Mouse (Mus musculus) G1E (cell line): Measurements from ENCODE around the gene Ulk4. TPM values are rescaled to one million over a fixed set of nuclear protein-coding genes. Genes with fewer than 3 reads are reported as not detected.
A peak's percentile ranks its signal among the peaks of the same experiment; 100 is the strongest.

Experiments
- ATAC-seq: 2 replicates; pipeline ENCODE4 v1.8.0; 2016; ENCODE audit warnings: mild to moderate bottlenecking; ENCODE audit not compliant: insufficient number of reproducible peaks, poor library complexity, low FRiP score, severe bottlenecking; ENCODE audit errors: extremely low read depth
- DNase-seq: peaks from one replicate; pipeline ENCODE4 v3.0.0; 2012; ENCODE audit warnings: low spot score
- H3K27me3 ChIP-seq: 2 replicates; pipeline ENCODE4 v1.6.1; 2012; ENCODE audit warnings: mild to moderate bottlenecking, low read length, inconsistent platforms; ENCODE audit not compliant: insufficient read depth
- H3K36me3 ChIP-seq: replicated peaks from 2 replicates; pipeline ENCODE3; 2012; ENCODE audit warnings: mild to moderate bottlenecking, inconsistent platforms
- H3K4me1 ChIP-seq: 2 replicates; pipeline ENCODE4 v1.6.1; 2012; ENCODE audit warnings: low read depth, low read length, inconsistent platforms, mixed read lengths; ENCODE audit not compliant: insufficient read depth
- H3K4me3 ChIP-seq: 2 replicates; pipeline ENCODE4 v1.5.1; 2012; ENCODE audit warnings: low read depth, mild to moderate bottlenecking, inconsistent platforms, low read length, moderate library complexity, mixed read lengths
- H3K9me3 ChIP-seq: replicated peaks from 2 replicates; pipeline ENCODE4 v1.6.1; 2012; ENCODE audit warnings: inconsistent platforms
- CTCF ChIP-seq: IDR thresholded peaks from 2 replicates; pipeline ENCODE4 v1.5.1; 2012; ENCODE audit warnings: low read depth, low read length, inconsistent platforms, mixed read lengths
- GATA1 ChIP-seq: IDR thresholded peaks from 2 replicates; pipeline ENCODE4 v1.6.1; 2012; ENCODE audit warnings: borderline replicate concordance, low read length, inconsistent platforms, mixed read lengths
- GATA2 ChIP-seq: IDR thresholded peaks from 2 replicates; pipeline ENCODE4 v1.6.1; 2012; ENCODE audit warnings: low read depth, low read length, inconsistent platforms, borderline replicate concordance
- POLR2AphosphoS5 ChIP-seq: IDR thresholded peaks from 2 replicates; pipeline ENCODE4 v1.6.1; 2012; ENCODE audit warnings: low read depth, low read length, inconsistent platforms; ENCODE audit not compliant: insufficient replicate concordance
- TAL1 ChIP-seq: conservative IDR thresholded peaks from 2 replicates; pipeline ENCODE4 v1.6.1; 2012; ENCODE audit warnings: low read depth, low read length, inconsistent platforms, mixed read lengths
- polyA plus RNA-seq: library from polyadenylated mRNA; stranded (reverse); fragments of >175 nt; gene quantifications from 2 replicates; pipeline ENCODE4 v1.2.3, GENCODE M21; 2012
- total RNA-seq, 2 experiments: library from RNA; stranded (forward) in 1 of 2; stranded (reverse) in 1 of 2; fragments of 200-1000 nt in 1 of 2; fragments of >200 nt in 1 of 2; fragmentation: Nextera tagmentation in 1 of 2; gene quantifications; 2 replicates each; pipeline ENCODE4 v1.2.3; 2014 to 2017

Gene Ulk4
- total and polyA plus RNA-seq, 3 experiments, result 0.52 to 3.2 (median 1.6) TPM

DNA sequence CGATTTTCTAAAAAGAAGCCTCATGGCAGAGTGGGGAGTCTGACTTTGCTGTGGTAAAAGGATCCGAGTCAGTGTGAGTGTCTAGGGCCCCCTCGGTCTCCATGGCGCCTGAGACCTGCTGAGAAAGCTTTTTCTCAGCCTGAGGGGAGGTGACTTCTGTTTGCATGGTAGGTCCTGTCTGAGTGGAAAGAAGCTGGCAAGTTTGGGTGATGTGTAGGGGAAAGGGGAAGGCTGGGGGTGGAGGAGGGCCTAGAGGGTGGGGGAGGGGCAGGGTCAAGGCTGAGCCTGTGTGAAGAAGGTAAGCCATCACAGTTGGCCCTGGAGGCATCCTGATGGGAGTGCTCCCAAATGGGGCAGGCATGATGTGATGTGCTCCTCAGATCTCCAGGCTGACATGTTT is 32.3 kb upstream of the Ulk4 start:
- Histone ChIP-seq H3K4me3 (no peak overlapping the region), H3K36me3 (peaks cover 53% of the 10 kb centered on the region), H3K9me3 (no peaks in the 10 kb centered on the region), H3K27me3 (no peaks in the 10 kb centered on the region), H3K4me1 (peaks cover 34% of the 10 kb centered on the region)
- TF ChIP-seq GATA2, result no peak
- no peak for TF ChIP-seq CTCF
- no peak for TF ChIP-seq POLR2AphosphoS5
- TF ChIP-seq GATA1, result no peak
- TF ChIP-seq TAL1, result no peak
- no peak for DNase-seq
- ATAC-seq, result no peak

DNA sequence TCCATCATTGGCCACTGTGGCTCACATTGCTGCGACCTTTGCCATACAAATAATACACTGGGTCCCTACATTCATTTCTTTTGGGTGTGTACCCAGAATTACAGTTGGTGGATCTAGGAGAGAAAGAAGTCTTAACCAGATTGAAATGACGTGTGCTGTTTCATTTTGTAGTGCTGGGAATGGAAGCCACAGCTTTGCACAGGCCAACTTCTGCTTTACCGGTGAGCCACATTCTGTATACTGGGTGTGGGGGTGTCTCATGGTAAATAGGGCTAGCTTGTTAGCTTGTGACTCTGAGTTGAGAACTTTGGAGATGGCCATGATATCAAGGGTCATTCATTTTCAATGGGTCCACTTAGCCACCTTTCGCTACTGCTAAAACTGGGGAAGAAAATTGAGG is 28.5 kb upstream of the Ulk4 start:
- no peaks in the 10 kb centered on the region for H3K9me3 ChIP-seq
- H3K27me3 ChIP-seq, result no peaks in the 10 kb centered on the region
- peaks cover 69% of the 10 kb centered on the region for H3K36me3 ChIP-seq
- no peak for DNase-seq
- H3K4me1 ChIP-seq, result peaks cover 31% of the 10 kb centered on the region
- no peak overlapping the region for H3K4me3 ChIP-seq
- no peak for ATAC-seq
- TF ChIP-seq GATA1 (no peak), POLR2AphosphoS5 (no peak), TAL1 (no peak), CTCF (no peak), GATA2 (no peak)

DNA sequence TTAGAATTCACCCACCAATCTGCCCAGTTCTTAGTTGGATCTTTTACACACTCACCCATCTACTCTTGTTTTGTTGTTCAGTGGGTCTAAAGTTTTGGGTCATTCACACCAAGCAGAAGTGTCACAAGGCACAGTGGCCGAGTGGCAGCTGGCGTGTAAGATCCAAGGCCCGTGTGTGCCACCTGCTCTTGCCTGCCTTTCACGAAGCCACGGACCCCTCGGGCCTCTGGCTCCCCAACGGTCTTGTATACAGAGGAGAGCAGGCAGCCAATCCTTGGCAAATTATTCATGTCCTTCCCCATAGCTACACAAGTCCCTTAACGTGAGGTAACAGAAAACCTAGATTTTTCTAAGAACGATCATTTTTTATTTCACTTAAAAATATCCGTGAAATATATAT is 27.5 kb upstream of the Ulk4 start:
- peaks cover 72% of the 10 kb centered on the region for H3K36me3 ChIP-seq
- H3K4me3 ChIP-seq, result no peak overlapping the region
- ATAC-seq (no peak), DNase-seq (no peak)
- H3K4me1 ChIP-seq, result peaks cover 38% of the 10 kb centered on the region
- H3K27me3 ChIP-seq, result no peaks in the 10 kb centered on the region
- no peaks in the 10 kb centered on the region for H3K9me3 ChIP-seq
- TF ChIP-seq TAL1 (no peak), GATA2 (no peak), GATA1 (no peak), POLR2AphosphoS5 (no peak), CTCF (no peak)

DNA sequence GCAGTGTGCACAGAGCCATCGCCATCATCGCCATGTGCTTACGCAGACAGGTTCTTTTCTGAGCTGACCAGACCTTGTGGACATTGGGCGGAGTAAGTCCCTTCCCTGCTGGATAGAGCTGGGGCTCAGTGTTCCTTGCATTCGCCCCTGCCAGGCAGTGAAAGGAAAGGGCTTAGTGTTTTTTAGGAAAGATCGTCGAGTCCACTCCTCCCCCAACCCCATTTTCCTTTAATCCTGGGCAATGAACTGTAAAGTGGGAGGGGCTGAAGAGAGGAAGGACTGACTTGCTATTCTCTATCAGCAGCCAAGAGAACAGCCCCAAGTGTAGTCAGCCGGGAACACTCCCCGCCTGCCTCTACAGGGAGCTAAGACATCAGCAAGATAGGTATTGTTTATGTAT is 26.8 kb upstream of the Ulk4 start:
- ATAC-seq (no peak; the same call in 1 of the 2 replicates), DNase-seq (no peak)
- H3K4me1 ChIP-seq, result peaks cover 39% of the 10 kb centered on the region
- H3K36me3 ChIP-seq, result peaks cover 72% of the 10 kb centered on the region
- no peaks in the 10 kb centered on the region for H3K9me3 ChIP-seq
- H3K4me3 ChIP-seq, result no peak overlapping the region
- H3K27me3 ChIP-seq, result no peaks in the 10 kb centered on the region
- TF ChIP-seq CTCF (no peak), TAL1 (no peak), POLR2AphosphoS5 (no peak), GATA2 (no peak), GATA1 (no peak)

DNA sequence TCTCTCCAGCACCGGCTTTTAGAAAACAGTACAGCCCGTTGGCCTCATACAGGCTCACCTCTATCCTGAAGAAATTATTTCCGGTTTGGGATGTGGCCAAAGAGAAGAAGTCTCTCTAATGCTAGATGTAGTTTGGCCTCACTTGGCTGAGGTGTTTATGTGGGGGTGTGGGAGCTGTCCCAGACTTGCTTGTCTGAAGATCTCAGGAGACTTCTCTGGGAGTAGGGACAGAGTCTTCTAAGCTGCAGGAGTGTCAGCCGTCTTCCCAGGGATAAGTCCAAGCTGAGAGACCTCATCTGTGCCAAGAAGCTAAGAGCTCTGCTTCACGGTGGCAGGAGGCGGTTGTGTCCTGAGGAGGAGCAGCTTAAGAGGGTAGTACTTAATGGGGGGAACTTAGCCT is 26.1 kb upstream of the Ulk4 start:
- Histone ChIP-seq H3K9me3 (no peaks in the 10 kb centered on the region), H3K27me3 (no peaks in the 10 kb centered on the region), H3K4me1 (peaks cover 46% of the 10 kb centered on the region), H3K4me3 (no peak overlapping the region), H3K36me3 (peaks cover 70% of the 10 kb centered on the region)
- no peak for ATAC-seq
- no peak for TF ChIP-seq GATA2
- TF ChIP-seq CTCF, result no peak
- no peak for TF ChIP-seq TAL1
- TF ChIP-seq POLR2AphosphoS5, result no peak
- TF ChIP-seq GATA1, result no peak
- DNase-seq, result no peak

DNA sequence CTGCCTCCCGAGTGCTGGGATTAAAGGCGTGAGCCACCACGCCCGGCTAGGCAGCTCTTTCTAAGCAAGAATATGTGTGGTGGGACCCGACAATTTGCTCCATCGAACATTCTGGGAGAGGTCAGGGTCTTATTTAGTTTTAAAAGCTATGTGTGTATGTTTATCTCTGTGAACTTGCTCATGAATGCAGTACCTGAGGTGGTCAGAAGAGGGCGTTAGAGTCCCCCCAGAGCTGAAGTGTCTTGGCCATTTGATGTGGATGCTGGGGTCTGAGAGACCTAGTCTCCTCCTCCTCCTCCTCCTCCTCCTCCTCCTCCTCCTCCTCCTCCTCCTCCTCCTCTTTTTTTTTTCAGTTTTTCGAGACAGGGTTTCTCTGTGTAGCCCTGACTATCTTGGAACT is 25.5 kb upstream of the Ulk4 start:
- Histone ChIP-seq H3K4me1 (peaks cover 48% of the 10 kb centered on the region), H3K27me3 (no peaks in the 10 kb centered on the region), H3K36me3 (peaks cover 69% of the 10 kb centered on the region), H3K9me3 (no peaks in the 10 kb centered on the region), H3K4me3 (no peak overlapping the region)
- TF ChIP-seq GATA1 (no peak), CTCF (peak; percentile 32; the same call in 1 of the 2 replicates)
- DNase-seq, result no peak
- ATAC-seq, result no peak
